Mouse (Mus musculus): ENCODE results near the gene Bcan. TPM values are rescaled to one million over a fixed set of nuclear protein-coding genes. Genes with fewer than 3 reads are reported as not detected.
A peak's percentile ranks its signal among the peaks of the same experiment; 100 is the strongest.

The Bcan gene
- polyA plus RNA-seq, 1 experiment from 2014 or later, result 1.7 TPM

GRCm38 (mm10) chr3:87959371-87959770, 40.7 kb downstream of the Bcan start:
- Histone ChIP-seq H3K4me3 (replicated peaks) (no peak overlapping the region), H3K27ac (peak overlapping the region; percentile 97), H3K36me3 (replicated peaks) (0 out of 2 replicates have a peak, but pooled peaks cover 3% of the 10 kb centered on the region), H3K4me1 (peaks cover 31% of the 10 kb centered on the region), H3K27me3 (no peaks in the 10 kb centered on the region), H3K9me3 (no peaks in the 10 kb centered on the region), H3K4me2 (no peak overlapping the region), H3K9ac (no peak overlapping the region)
- ATAC-seq (ENCODE audit: low FRiP score), result no peak
- 71% methylated on average over 7 of the region's 7 CpGs for WGBS

- H3K9me3 ChIP-seq, result no peaks in the 10 kb centered on the region
- ATAC-seq (ENCODE audit: low FRiP score), result no peak
- no peak overlapping the region for H3K9ac ChIP-seq
- 0 out of 2 replicates have a peak, but pooled peaks cover 7% of the 10 kb centered on the region for H3K36me3 ChIP-seq (replicated peaks)
- H3K4me3 ChIP-seq (replicated peaks), result no peak overlapping the region
- no peak overlapping the region for H3K4me2 ChIP-seq
- H3K4me1 ChIP-seq, result peaks cover 31% of the 10 kb centered on the region
- H3K27ac ChIP-seq, result 0 out of 2 replicates have a peak overlapping the region, but pooled peaks have one; percentile 97
- WGBS, result 24% methylated on average over 1 of the region's 1 CpGs
- no peaks in the 10 kb centered on the region for H3K27me3 ChIP-seq
Observed at GRCm38 (mm10) chr3:87958967-87959366, 41.1 kb downstream of the Bcan start.

- 26% methylated on average over 4 of the region's 4 CpGs for WGBS
- H3K4me3 ChIP-seq (replicated peaks), result no peak overlapping the region
Observed at GRCm38 (mm10) chr3:87958476-87958875, 41.6 kb downstream of the Bcan start.

GRCm38 (mm10) chr3:87958056-87958455, 42.0 kb downstream of the Bcan start:
- Histone ChIP-seq H3K36me3 (replicated peaks) (peaks cover 16% of the 10 kb centered on the region; the same call in 1 of the 2 replicates), H3K9ac (0 out of 2 replicates have a peak overlapping the region, but pooled peaks have one; percentile 18), H3K27ac (peak overlapping the region; percentile 2; the same call in 1 of the 2 replicates), H3K4me1 (peaks cover 31% of the 10 kb centered on the region), H3K27me3 (no peaks in the 10 kb centered on the region), H3K9me3 (no peaks in the 10 kb centered on the region), H3K4me3 (replicated peaks) (no peak overlapping the region), H3K4me2 (no peak overlapping the region)
- ATAC-seq (ENCODE audit: low FRiP score), result no peak
- WGBS, result 0% methylated on average over 1 of the region's 1 CpGs

More at GRCm38 (mm10) chr3:87958476-87958875, 41.6 kb downstream of the Bcan start:
- Histone ChIP-seq H3K27me3 (no peaks in the 10 kb centered on the region), H3K9ac (0 out of 2 replicates have a peak overlapping the region, but pooled peaks have one; percentile 18), H3K36me3 (replicated peaks) (peaks cover 12% of the 10 kb centered on the region; the same call in 1 of the 2 replicates), H3K9me3 (no peaks in the 10 kb centered on the region), H3K4me1 (peaks cover 31% of the 10 kb centered on the region), H3K4me2 (no peak overlapping the region), H3K27ac (peak overlapping the region; percentile 2; the same call in 1 of the 2 replicates)
- ATAC-seq (ENCODE audit: low FRiP score), result no peak

GRCm38 (mm10) chr3:87952440-87952839, 47.6 kb downstream of the Bcan start:
- Histone ChIP-seq H3K27me3 (0 out of 2 replicates have a peak, but pooled peaks cover 4% of the 10 kb centered on the region), H3K4me2 (peak overlapping the region; percentile 72), H3K9ac (peak overlapping the region; percentile 25; the same call in 1 of the 2 replicates), H3K36me3 (replicated peaks) (peaks cover 17% of the 10 kb centered on the region; the same call in 1 of the 2 replicates), H3K4me1 (peaks cover 54% of the 10 kb centered on the region), H3K4me3 (replicated peaks) (0 out of 2 replicates have a peak overlapping the region, but pooled peaks have one; percentile 5), H3K9me3 (no peaks in the 10 kb centered on the region), H3K27ac (peak overlapping the region; percentile 26; the same call in 1 of the 2 replicates)
- ATAC-seq (ENCODE audit: low FRiP score), result peak; percentile 45; the same call in 1 of the 2 replicates
- WGBS, result 4% methylated on average over 5 of the region's 5 CpGs

GRCm38 (mm10) chr3:87951946-87952345, 48.1 kb downstream of the Bcan start:
- Histone ChIP-seq H3K4me2 (peak overlapping the region; percentile 72), H3K27ac (peak overlapping the region; percentile 16; the same call in 1 of the 2 replicates), H3K4me3 (replicated peaks) (0 out of 2 replicates have a peak overlapping the region, but pooled peaks have one; percentile 5), H3K4me1 (peaks cover 59% of the 10 kb centered on the region), H3K9ac (peak overlapping the region; percentile 25), H3K27me3 (0 out of 2 replicates have a peak, but pooled peaks cover 4% of the 10 kb centered on the region), H3K9me3 (no peaks in the 10 kb centered on the region), H3K36me3 (replicated peaks) (peaks cover 17% of the 10 kb centered on the region; the same call in 1 of the 2 replicates)
- ATAC-seq (ENCODE audit: low FRiP score), result no peak
- 23% methylated on average over 12 of the region's 12 CpGs for WGBS

- H3K4me3 ChIP-seq (replicated peaks), result peak overlapping the region; percentile 42
- H3K27ac ChIP-seq, result peak overlapping the region; percentile 74
- H3K27me3 ChIP-seq, result 0 out of 2 replicates have a peak, but pooled peaks cover 4% of the 10 kb centered on the region
- ATAC-seq (ENCODE audit: low FRiP score), result no peak
- no peaks in the 10 kb centered on the region for H3K9me3 ChIP-seq
- H3K9ac ChIP-seq, result peak overlapping the region; percentile 59
- peak overlapping the region; percentile 72 for H3K4me2 ChIP-seq
- H3K4me1 ChIP-seq, result peaks cover 78% of the 10 kb centered on the region
- H3K36me3 ChIP-seq (replicated peaks), result peaks cover 17% of the 10 kb centered on the region; the same call in 1 of the 2 replicates
- WGBS, result 4% methylated on average over 13 of the region's 13 CpGs
Observed at GRCm38 (mm10) chr3:87949955-87950515, 50.0 kb downstream of the Bcan start.

GRCm38 (mm10) chr3:87949266-87949954, 50.6 kb downstream of the Bcan start:
- Histone ChIP-seq H3K36me3 (replicated peaks) (peaks cover 14% of the 10 kb centered on the region; the same call in 1 of the 2 replicates), H3K27ac (peak overlapping the region; percentile 74), H3K4me2 (peak overlapping the region; percentile 72), H3K4me3 (replicated peaks) (peak overlapping the region; percentile 42), H3K27me3 (0 out of 2 replicates have a peak, but pooled peaks cover 4% of the 10 kb centered on the region), H3K9ac (peak overlapping the region; percentile 59), H3K4me1 (peaks cover 85% of the 10 kb centered on the region), H3K9me3 (no peaks in the 10 kb centered on the region)
- no peak for ATAC-seq (ENCODE audit: low FRiP score)
- 4% methylated on average over 16 of the region's 16 CpGs for WGBS

GRCm38 (mm10) chr3:87948378-87949265, 51.4 kb downstream of the Bcan start, which contains the start of gene Crabp2:
Crabp2 (plus strand) TSS chr3:87948666.
- H3K9me3 ChIP-seq, result no peaks in the 10 kb centered on the region
- peak within 1 kb of the TSS; percentile 42 for H3K4me3 ChIP-seq (replicated peaks)
- peaks cover 86% of the 10 kb centered on the region for H3K4me1 ChIP-seq
- 1% methylated on average over 35 of the region's 35 CpGs for WGBS
- H3K27ac ChIP-seq, result peak within 1 kb of the TSS; percentile 74
- H3K4me2 ChIP-seq, result peak within 1 kb of the TSS; percentile 72
- 0 out of 2 replicates have a peak, but pooled peaks cover 4% of the 10 kb centered on the region for H3K27me3 ChIP-seq
- peaks cover 6% of the 10 kb centered on the region; the same call in 1 of the 2 replicates for H3K36me3 ChIP-seq (replicated peaks)
- ATAC-seq (ENCODE audit: low FRiP score), result no peak
- H3K9ac ChIP-seq, result peak within 1 kb of the TSS; percentile 59

GRCm38 (mm10) chr3:87947811-87948199, 52.2 kb downstream of the Bcan start:
- peak overlapping the region; percentile 72 for H3K4me2 ChIP-seq
- 0 out of 2 replicates have a peak, but pooled peaks cover 4% of the 10 kb centered on the region for H3K27me3 ChIP-seq
- H3K27ac ChIP-seq, result peak overlapping the region; percentile 47; the same call in 1 of the 2 replicates
- H3K9me3 ChIP-seq, result no peaks in the 10 kb centered on the region
- H3K4me3 ChIP-seq (replicated peaks), result peak overlapping the region; percentile 42
- 0 out of 2 replicates have a peak, but pooled peaks have one; percentile 9 for ATAC-seq (ENCODE audit: low FRiP score)
- WGBS, result 0% methylated on average over 17 of the region's 17 CpGs
- H3K9ac ChIP-seq, result peak overlapping the region; percentile 59
- H3K36me3 ChIP-seq (replicated peaks), result no peaks in the 10 kb centered on the region; the same call in 1 of the 2 replicates
- H3K4me1 ChIP-seq, result peaks cover 85% of the 10 kb centered on the region
